Mouse (Mus musculus) lung, embryonic 16.5 days (tissue): ENCODE results near the gene Ddx49. TPM values are rescaled to one million over a fixed set of nuclear protein-coding genes. Genes with fewer than 3 reads are reported as not detected.

Experiments used
- ATAC-seq: fragments of 200-750 bp; cut with Nextera tagmentation; 2 replicates; pipeline ENCODE4 v1.8.0; 2017; ENCODE audit warnings: low read depth, mild to moderate bottlenecking, moderate library complexity
- H3K27ac ChIP-seq: fragments of 300-500 bp; sonication (generic); 2 replicates; pipeline ENCODE4 v1.5.1; 2014; ENCODE audit warnings: mild to moderate bottlenecking, control low read depth, low read length
- H3K27me3 ChIP-seq: fragments of 300-500 bp; sonication (generic); 2 replicates; pipeline ENCODE4 v1.6.1; 2014; ENCODE audit warnings: low read depth, low read length, mixed read lengths; ENCODE audit not compliant: control insufficient read depth, insufficient read depth
- H3K36me3 ChIP-seq: fragments of 300-500 bp; sonication (generic); 2 replicates; pipeline ENCODE4 v1.6.1; 2014; ENCODE audit warnings: low read length; ENCODE audit not compliant: control insufficient read depth, insufficient read depth
- H3K4me1 ChIP-seq: fragments of 300-500 bp; sonication (generic); replicated peaks from 2 replicates; pipeline ENCODE4 v1.6.1; 2014; ENCODE audit warnings: low read length, mixed read lengths; ENCODE audit not compliant: control insufficient read depth, insufficient read depth
- H3K4me2 ChIP-seq: fragments of 300-500 bp; sonication (generic); 2 replicates; pipeline ENCODE4 v1.6.1; 2014; ENCODE audit warnings: low read depth, low read length, control low read depth
- H3K4me3 ChIP-seq: fragments of 300-500 bp; sonication (generic); 2 replicates; pipeline ENCODE4 v1.5.1; 2014; ENCODE audit warnings: mild to moderate bottlenecking, low read length, control low read depth
- H3K9ac ChIP-seq: fragments of 300-500 bp; sonication (generic); 2 replicates; pipeline ENCODE4 v1.6.1; 2014; ENCODE audit warnings: low read length, control low read depth
- H3K9me3 ChIP-seq: fragments of 300-500 bp; sonication (generic); 2 replicates; pipeline ENCODE4 v1.6.1; 2016; ENCODE audit warnings: low read length; ENCODE audit not compliant: control insufficient read depth
- WGBS: fragments of 180-500 bp; shearing (Covaris S2); extraction: QIAGEN DNeasy Blood & Tissue Kit; methylation state at CpG from one replicate; pipeline ENCODE4 v1.1.7; 2014; 5-methylcytosine and 5-hydroxymethylcytosine counted together
- polyA plus RNA-seq: library from polyadenylated mRNA; unstranded; fragments of >200 nt; fragmentation: Nextera tagmentation; extraction: Ambion mirVana; gene quantifications from 2 replicates; pipeline ENCODE4 v1.2.1, GENCODE M21; 2015

Gene Ddx49
- polyA plus RNA-seq, 1 experiment from 2014 or later = 44.8 TPM

- Histone ChIP-seq H3K27me3 (no peaks in the 10 kb centered on the region), H3K4me2 (no peak overlapping the region), H3K9ac (no peak overlapping the region), H3K9me3 (no peaks in the 10 kb centered on the region), H3K4me3 (no peak overlapping the region), H3K4me1 (no peaks in the 10 kb centered on the region), H3K27ac (no peak overlapping the region), H3K36me3 (peaks cover 71% of the 10 kb centered on the region)
- ATAC-seq = no peak
- WGBS = 88% methylated on average over 7 of the region's 7 CpGs
Observed at GRCm38 (mm10) chr8:70340659-70341058, 38.4 kb upstream of the Ddx49 start.

DNA sequence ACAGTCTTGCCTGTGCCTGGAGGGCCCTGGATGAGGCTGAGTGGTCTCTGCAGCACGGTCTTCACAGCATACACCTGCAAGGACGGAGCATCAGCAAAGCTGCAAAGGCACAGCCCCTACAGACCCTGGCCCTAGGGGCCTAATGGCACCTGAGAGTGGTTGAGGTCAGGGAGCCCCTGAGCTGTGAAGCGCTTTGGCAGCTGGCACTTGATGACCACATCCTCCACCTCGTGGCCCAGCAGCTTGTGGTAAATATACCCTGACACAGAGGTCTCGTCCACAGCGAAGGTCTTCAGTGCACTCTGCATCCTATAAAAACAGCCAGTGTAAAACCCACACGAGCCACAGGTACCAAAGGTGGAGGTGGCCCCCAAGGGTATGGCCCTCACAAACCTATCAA is 36.6 kb upstream of the Ddx49 start:
- no peaks in the 10 kb centered on the region for H3K27me3 ChIP-seq
- no peak overlapping the region for H3K4me3 ChIP-seq
- H3K36me3 ChIP-seq = peaks cover 86% of the 10 kb centered on the region
- 86% methylated on average over 7 of the region's 7 CpGs for WGBS
- ATAC-seq = no peak
- H3K4me2 ChIP-seq = no peak overlapping the region
- H3K9me3 ChIP-seq = no peaks in the 10 kb centered on the region
- H3K9ac ChIP-seq = no peak overlapping the region
- H3K27ac ChIP-seq = no peak overlapping the region
- no peaks in the 10 kb centered on the region for H3K4me1 ChIP-seq

GRCm38 (mm10) chr8:70332878-70333202 is 30.6 kb upstream of the Ddx49 start:
- Histone ChIP-seq H3K9me3 (no peaks in the 10 kb centered on the region), H3K9ac (no peak overlapping the region), H3K27ac (no peak overlapping the region), H3K4me2 (no peak overlapping the region), H3K4me1 (peaks cover 19% of the 10 kb centered on the region), H3K4me3 (no peak overlapping the region), H3K36me3 (peaks cover 64% of the 10 kb centered on the region), H3K27me3 (peaks cover 2% of the 10 kb centered on the region; the same call in 1 of the 2 replicates)
- no peak for ATAC-seq
- WGBS = 91% methylated on average over 6 of the region's 6 CpGs

DNA sequence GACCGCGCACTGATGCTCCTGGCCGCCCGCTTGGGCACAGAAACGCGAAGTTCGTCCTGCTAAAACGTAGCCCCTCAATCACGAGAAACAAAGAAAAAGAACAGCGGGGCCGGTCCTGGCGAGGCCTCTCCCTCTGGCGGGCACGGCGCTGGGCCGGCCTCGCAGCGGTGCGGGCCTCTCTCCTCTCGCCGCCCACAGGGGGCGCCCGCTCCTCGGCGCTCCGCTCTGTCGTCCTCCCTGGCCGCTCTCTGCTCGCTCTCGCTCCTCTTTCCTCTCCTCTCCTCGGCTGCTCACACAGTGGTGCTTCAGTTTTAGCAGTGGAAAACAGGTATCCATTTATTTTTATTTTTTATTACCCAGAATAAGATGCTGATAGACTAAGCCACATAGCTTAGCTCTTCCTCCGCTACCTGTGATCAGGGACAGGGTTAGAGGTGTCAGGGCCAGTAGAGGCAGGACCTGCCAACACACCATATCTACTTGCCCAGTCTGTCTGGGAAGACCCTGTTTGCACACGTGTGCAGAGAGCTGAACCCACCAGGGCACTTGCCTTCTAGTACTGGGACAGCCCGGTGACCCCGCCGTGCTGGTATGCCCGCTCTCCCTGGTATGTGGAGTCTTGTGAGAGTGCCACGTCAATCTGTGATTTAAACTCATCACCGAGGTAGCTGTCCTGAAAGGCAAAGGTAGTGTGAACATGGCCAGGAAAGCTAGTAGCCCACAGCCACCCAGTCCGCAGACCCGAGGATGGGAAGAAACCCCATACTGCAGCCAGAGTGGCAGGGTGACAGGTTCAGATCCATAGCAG is 30.0 kb upstream of the Ddx49 start:
- H3K4me2 ChIP-seq = no peak overlapping the region
- no peaks in the 10 kb centered on the region for H3K9me3 ChIP-seq
- peak; percentile 79 for ATAC-seq
- no peak overlapping the region for H3K4me3 ChIP-seq
- no peak overlapping the region for H3K27ac ChIP-seq
- H3K4me1 ChIP-seq = peaks cover 19% of the 10 kb centered on the region
- H3K9ac ChIP-seq = no peak overlapping the region
- H3K36me3 ChIP-seq = peaks cover 58% of the 10 kb centered on the region
- H3K27me3 ChIP-seq = peaks cover 2% of the 10 kb centered on the region; the same call in 1 of the 2 replicates
- WGBS = 31% methylated on average over 39 of the region's 41 CpGs

DNA sequence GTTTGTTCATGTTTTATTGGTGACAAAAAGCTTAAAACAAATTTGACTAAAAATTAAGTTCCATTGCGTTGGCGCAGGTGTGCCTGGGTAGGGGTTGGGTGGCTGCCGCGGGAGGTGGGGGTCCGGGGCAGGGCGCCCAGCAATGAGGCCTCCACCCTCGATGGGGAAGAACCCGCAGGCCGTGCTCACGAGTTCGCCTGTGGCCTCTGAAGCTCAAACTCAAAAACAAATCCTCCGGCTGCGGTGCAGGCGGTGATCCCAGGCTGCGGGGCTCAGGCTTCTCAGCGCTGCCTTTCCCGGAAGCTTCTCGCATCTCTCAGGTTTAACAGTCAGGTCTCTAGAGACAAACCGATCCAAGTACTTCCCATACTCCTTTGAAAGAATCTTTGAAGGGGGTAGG is 29.2 kb upstream of the Ddx49 start:
- no peak for ATAC-seq
- 75% methylated on average over 19 of the region's 19 CpGs for WGBS
- Histone ChIP-seq H3K4me2 (no peak overlapping the region), H3K4me1 (peaks cover 19% of the 10 kb centered on the region), H3K27me3 (peaks cover 2% of the 10 kb centered on the region; the same call in 1 of the 2 replicates), H3K36me3 (peaks cover 51% of the 10 kb centered on the region), H3K4me3 (no peak overlapping the region), H3K27ac (no peak overlapping the region), H3K9ac (no peak overlapping the region), H3K9me3 (no peaks in the 10 kb centered on the region)

DNA sequence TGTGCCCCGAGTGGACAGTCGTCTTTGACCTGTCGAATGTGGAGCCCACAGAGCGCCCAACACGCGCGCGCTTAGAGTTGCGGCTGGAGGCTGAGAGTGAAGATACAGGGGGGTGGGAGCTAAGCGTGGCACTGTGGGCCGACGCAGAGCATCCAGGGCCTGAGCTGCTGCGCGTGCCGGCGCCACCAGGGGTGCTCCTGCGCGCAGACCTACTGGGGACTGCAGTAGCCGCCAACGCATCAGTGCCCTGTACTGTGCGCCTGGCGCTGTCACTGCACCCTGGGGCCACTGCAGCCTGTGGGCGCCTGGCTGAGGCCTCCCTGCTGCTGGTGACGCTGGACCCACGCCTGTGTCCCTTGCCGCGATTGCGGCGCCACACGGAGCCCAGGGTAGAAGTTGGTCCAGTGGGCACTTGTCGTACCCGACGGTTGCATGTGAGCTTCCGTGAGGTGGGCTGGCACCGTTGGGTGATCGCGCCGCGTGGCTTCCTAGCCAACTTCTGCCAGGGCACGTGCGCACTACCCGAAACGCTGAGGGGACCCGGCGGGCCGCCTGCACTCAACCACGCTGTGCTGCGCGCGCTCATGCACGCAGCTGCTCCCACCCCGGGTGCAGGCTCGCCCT is 28.6 kb upstream of the Ddx49 start:
- H3K9me3 ChIP-seq = no peaks in the 10 kb centered on the region
- 31% methylated on average over 51 of the region's 53 CpGs for WGBS
- H3K4me3 ChIP-seq = peak overlapping the region; percentile 12; the same call in 1 of the 2 replicates
- peak overlapping the region; percentile 39 for H3K4me2 ChIP-seq
- peaks cover 19% of the 10 kb centered on the region for H3K4me1 ChIP-seq
- H3K27ac ChIP-seq = no peak overlapping the region
- peak; percentile 86 for ATAC-seq
- H3K27me3 ChIP-seq = peaks cover 2% of the 10 kb centered on the region; the same call in 1 of the 2 replicates
- peaks cover 44% of the 10 kb centered on the region for H3K36me3 ChIP-seq
- H3K9ac ChIP-seq = peak overlapping the region; percentile 47; the same call in 1 of the 2 replicates

- H3K27ac ChIP-seq = no peak overlapping the region
- no peaks in the 10 kb centered on the region for H3K9me3 ChIP-seq
- peak overlapping the region; percentile 47; the same call in 1 of the 2 replicates for H3K9ac ChIP-seq
- H3K36me3 ChIP-seq = peaks cover 36% of the 10 kb centered on the region
- peak overlapping the region; percentile 39 for H3K4me2 ChIP-seq
- ATAC-seq = peak; percentile 47
- peak overlapping the region; percentile 12 for H3K4me3 ChIP-seq
- 10% methylated on average over 45 of the region's 45 CpGs for WGBS
- peaks cover 19% of the 10 kb centered on the region for H3K4me1 ChIP-seq
- H3K27me3 ChIP-seq = peaks cover 2% of the 10 kb centered on the region; the same call in 1 of the 2 replicates
Observed at GRCm38 (mm10) chr8:70329835-70330740, 27.8 kb upstream of the Ddx49 start.

DNA sequence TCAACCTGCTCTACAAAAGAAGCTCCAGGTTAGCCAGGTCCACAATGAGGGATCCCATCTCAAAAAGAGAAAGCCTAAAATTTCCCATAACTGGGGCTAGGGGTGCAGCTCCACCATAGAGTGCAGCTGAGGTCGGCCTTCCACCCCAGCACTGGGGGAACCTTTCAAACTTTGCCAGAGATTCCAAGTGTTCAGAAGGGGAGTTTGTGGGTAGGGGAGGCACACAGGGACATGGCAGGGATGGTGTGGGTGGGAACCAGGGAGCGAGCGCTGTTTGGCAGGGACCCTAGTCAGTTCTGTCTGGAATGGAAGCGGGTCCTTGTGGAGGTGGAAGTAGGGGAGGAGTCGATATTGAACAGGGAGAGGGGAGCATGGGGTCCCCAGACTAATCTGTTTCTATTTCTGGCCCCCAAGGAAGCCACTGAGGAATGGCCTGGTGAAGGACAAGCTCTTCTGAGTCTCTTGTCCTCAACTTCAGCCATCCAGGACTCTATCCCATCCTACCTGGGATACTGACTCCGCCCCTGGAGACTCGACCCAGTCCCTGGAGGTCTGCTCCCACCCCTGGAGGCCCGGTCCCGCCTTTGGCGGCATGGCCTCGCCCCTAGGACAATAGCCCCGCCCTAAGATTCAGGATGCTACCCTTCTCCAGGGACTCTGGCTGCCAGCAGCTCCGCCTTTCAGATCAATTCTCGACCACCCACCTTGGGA is 27.0 kb upstream of the Ddx49 start, which contains the start of gene Gdf1:
Gdf1 (plus strand) TSS at position 694 of the 711 bp plus-strand sequence.
- Histone ChIP-seq H3K4me3 (peak within 1 kb of the TSS; percentile 12), H3K27ac (no peak within 1 kb of the TSS), H3K4me2 (peak within 1 kb of the TSS; percentile 39), H3K9ac (peak within 1 kb of the TSS; percentile 47; the same call in 1 of the 2 replicates), H3K9me3 (no peaks in the 10 kb centered on the region), H3K4me1 (peaks cover 19% of the 10 kb centered on the region), H3K27me3 (peaks cover 2% of the 10 kb centered on the region; the same call in 1 of the 2 replicates), H3K36me3 (peaks cover 28% of the 10 kb centered on the region)
- 29% methylated on average over 14 of the region's 14 CpGs for WGBS
- ATAC-seq = no peak
